Mouse (Mus musculus) hindbrain, embryonic 16.5 days (tissue): ENCODE measurements around the gene Hgf. TPM values are rescaled to one million over a fixed set of nuclear protein-coding genes. Genes with fewer than 3 reads are reported as not detected.

Experiments
- ATAC-seq: fragments of 200-750 bp; cut with Nextera tagmentation; 2 replicates; pipeline ENCODE4 v1.8.0; 2017; ENCODE audit warnings: moderate TSS enrichment, moderate library complexity
- H3K27ac ChIP-seq: fragments of 300-500 bp; sonication (generic); 2 replicates; pipeline ENCODE4 v1.5.1; 2014; ENCODE audit warnings: low read depth, mild to moderate bottlenecking, control low read depth, low read length, moderate library complexity
- H3K27me3 ChIP-seq: fragments of 300-500 bp; sonication (generic); replicated peaks from 2 replicates; pipeline ENCODE4 v1.6.1; 2014; ENCODE audit warnings: low read length; ENCODE audit not compliant: control insufficient read depth, insufficient read depth
- H3K36me3 ChIP-seq: fragments of 300-500 bp; sonication (generic); 2 replicates; pipeline ENCODE4 v1.6.1; 2014; ENCODE audit warnings: mild to moderate bottlenecking, low read length, moderate library complexity, mixed read lengths; ENCODE audit not compliant: control insufficient read depth, insufficient read depth
- H3K4me1 ChIP-seq: fragments of 300-500 bp; sonication (generic); 2 replicates; pipeline ENCODE4 v1.6.1; 2014; ENCODE audit warnings: low read depth, low read length; ENCODE audit not compliant: control insufficient read depth, insufficient read depth
- H3K4me2 ChIP-seq: fragments of 300-500 bp; sonication (generic); 2 replicates; pipeline ENCODE4 v1.6.1; 2014; ENCODE audit warnings: mild to moderate bottlenecking, low read length, control low read depth, moderate library complexity
- H3K4me3 ChIP-seq: fragments of 300-500 bp; sonication (generic); 2 replicates; pipeline ENCODE4 v1.5.1; 2014; ENCODE audit warnings: mild to moderate bottlenecking, low read length, control low read depth, moderate library complexity
- H3K9ac ChIP-seq: fragments of 300-500 bp; sonication (generic); 2 replicates; pipeline ENCODE4 v1.6.1; 2014; ENCODE audit warnings: low read depth, mild to moderate bottlenecking, control low read depth, low read length, moderate library complexity
- H3K9me3 ChIP-seq: fragments of 300-500 bp; sonication (generic); 2 replicates; pipeline ENCODE4 v1.6.1; 2014; ENCODE audit warnings: mild to moderate bottlenecking, low read length, moderate library complexity; ENCODE audit not compliant: control insufficient read depth
- WGBS: fragments of 180-500 bp; shearing (Covaris S2); extraction: QIAGEN DNeasy Blood & Tissue Kit; methylation state at CpG from one replicate; pipeline ENCODE4 v1.1.7; 2014; 5-methylcytosine and 5-hydroxymethylcytosine counted together
- polyA plus RNA-seq: library from polyadenylated mRNA; unstranded; fragments of >200 nt; fragmentation: Nextera tagmentation; extraction: Ambion mirVana; gene quantifications from 2 replicates; pipeline ENCODE4 v1.2.1, GENCODE M21; 2015

The Hgf gene
- polyA plus RNA-seq, 1 experiment from 2014 or later: 0.48 TPM

DNA sequence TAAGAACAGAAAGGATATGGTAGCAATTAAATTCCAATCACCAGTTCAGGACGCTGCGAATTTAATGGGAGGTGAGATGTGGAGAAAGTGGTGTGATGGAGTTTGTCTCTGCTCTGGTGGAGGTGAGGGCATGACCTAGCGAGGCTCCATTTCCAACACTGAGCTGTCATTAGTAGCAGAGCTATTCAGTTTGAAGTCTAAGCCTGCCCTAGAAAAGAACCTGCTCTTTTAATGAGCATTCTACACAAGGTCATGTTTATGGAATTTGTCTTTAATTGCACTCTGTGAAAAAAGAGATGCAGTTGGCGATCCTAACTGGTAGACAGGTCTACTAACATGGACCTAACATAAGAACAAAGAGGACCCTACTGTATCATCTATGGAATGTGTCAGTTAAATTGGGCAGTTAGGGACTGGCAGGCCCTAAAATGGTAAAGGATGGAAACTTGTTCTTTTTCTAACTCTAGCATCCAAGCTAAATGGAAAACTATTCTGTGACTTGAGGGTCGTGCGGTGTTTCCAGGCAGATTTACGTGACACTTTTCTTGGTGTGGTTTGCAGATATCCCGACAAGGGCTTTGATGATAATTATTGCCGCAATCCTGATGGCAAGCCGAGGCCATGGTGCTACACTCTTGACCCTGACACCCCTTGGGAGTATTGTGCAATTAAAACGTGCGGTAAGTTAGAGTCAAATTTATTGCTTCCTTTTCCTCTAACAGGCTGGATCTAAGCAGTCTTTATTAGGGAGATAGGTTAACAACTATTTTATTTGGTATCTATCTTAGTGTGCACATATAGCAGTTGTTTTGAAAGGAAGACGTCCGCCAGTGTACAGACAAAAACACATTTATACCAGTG lies 24.8 kb downstream of the Hgf start:
- ATAC-seq: no peak
- 79% methylated on average over 14 of the region's 14 CpGs for WGBS
- no peaks in the 10 kb centered on the region for H3K4me1 ChIP-seq
- H3K9ac ChIP-seq: no peak overlapping the region
- no peaks in the 10 kb centered on the region for H3K27me3 ChIP-seq
- no peak overlapping the region for H3K4me3 ChIP-seq
- no peaks in the 10 kb centered on the region for H3K36me3 ChIP-seq
- H3K4me2 ChIP-seq: no peak overlapping the region
- no peaks in the 10 kb centered on the region for H3K9me3 ChIP-seq
- H3K27ac ChIP-seq: no peak overlapping the region

DNA sequence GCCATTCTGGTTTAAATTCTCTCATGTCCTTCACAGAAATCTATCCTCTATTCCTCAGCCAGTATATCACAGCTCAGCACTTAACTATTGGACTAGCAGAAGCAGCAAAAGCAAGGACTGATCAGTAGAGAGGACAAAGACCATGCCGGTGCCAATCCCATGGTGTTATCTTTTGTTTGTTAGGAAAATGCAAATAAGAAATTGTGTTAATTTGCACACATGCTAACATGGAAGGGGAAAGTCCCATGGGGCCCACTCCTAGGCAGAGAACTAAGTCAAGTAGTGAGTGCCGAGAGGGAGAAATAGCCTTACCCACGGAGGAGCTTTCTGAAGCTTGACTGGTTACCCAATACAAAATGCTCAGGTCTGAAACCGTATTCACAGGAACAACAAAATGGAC lies 42.4 kb downstream of the Hgf start:
- Histone ChIP-seq H3K36me3 (no peaks in the 10 kb centered on the region), H3K4me1 (no peaks in the 10 kb centered on the region), H3K9ac (no peak overlapping the region), H3K9me3 (no peaks in the 10 kb centered on the region), H3K4me3 (no peak overlapping the region), H3K4me2 (no peak overlapping the region), H3K27ac (no peak overlapping the region), H3K27me3 (no peaks in the 10 kb centered on the region)
- 50% methylated on average over 4 of the region's 4 CpGs for WGBS
- no peak for ATAC-seq

DNA sequence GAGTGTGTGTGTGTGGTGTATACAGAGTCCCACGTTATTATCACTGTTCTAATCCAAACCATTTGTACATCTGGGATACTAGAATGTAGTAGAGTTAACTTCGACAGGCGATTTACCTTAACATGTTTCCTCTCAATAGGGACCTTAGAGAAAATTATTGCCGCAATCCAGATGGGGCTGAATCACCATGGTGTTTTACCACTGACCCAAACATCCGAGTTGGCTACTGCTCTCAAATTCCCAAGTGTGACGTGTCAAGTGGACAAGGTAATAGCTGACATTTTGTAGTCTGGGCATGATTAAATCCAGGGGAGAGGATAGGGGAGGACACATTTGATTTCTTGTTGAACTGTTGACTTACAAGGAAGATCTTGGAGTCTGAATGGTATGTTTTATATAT lies 44.7 kb downstream of the Hgf start:
- H3K27me3 ChIP-seq: no peaks in the 10 kb centered on the region
- H3K9ac ChIP-seq: no peak overlapping the region
- no peak overlapping the region for H3K4me3 ChIP-seq
- no peak overlapping the region for H3K4me2 ChIP-seq
- no peaks in the 10 kb centered on the region for H3K4me1 ChIP-seq
- H3K9me3 ChIP-seq: no peaks in the 10 kb centered on the region
- 70% methylated on average over 6 of the region's 6 CpGs for WGBS
- no peak overlapping the region for H3K27ac ChIP-seq
- no peaks in the 10 kb centered on the region for H3K36me3 ChIP-seq
- ATAC-seq: no peak

DNA sequence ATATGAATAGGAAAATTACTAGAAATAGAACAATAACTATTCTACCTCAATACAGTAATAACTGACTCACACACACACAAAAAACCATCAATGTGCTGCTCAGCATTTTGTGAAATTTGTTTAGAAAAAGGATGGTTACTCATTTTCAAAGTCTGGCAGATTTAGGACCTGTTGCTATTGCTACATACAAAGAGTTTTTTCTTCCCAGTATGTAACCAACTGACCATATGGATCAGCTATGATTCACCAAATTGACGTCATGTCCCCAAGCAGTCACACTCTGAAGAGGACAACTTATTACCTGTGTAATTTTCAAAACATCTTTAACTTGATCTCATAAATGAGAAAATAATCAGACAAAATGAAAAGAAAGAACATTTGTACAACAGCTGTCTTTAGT lies 48.2 kb downstream of the Hgf start:
- H3K4me2 ChIP-seq: no peak overlapping the region
- H3K27ac ChIP-seq: no peak overlapping the region
- H3K4me1 ChIP-seq: no peaks in the 10 kb centered on the region
- no peaks in the 10 kb centered on the region for H3K36me3 ChIP-seq
- H3K4me3 ChIP-seq: no peak overlapping the region
- no peaks in the 10 kb centered on the region for H3K27me3 ChIP-seq
- 88% methylated on average over 1 of the region's 1 CpGs for WGBS
- no peak overlapping the region for H3K9ac ChIP-seq
- no peak for ATAC-seq
- no peaks in the 10 kb centered on the region for H3K9me3 ChIP-seq

DNA sequence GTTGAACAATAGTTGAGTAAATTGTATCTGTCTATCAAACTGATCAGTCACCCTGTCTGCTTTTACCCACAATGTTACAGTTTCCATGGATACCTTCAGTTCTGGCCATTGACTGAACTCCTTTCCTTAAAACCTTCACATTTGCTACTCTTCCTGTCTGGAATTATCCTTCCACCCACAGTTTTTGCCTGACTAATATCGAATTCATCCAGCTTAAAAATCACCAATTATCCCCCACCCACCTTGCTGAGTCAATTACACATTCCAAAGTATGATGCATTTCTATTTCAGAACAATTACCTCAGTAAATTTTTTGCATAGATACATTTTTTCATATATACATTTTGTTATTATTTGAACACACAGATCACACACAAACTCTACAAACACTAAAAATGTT lies 79.7 kb downstream of the Hgf start:
- H3K4me2 ChIP-seq: no peak overlapping the region
- no peaks in the 10 kb centered on the region for H3K36me3 ChIP-seq
- WGBS: 78% methylated on average over 1 of the region's 1 CpGs

DNA sequence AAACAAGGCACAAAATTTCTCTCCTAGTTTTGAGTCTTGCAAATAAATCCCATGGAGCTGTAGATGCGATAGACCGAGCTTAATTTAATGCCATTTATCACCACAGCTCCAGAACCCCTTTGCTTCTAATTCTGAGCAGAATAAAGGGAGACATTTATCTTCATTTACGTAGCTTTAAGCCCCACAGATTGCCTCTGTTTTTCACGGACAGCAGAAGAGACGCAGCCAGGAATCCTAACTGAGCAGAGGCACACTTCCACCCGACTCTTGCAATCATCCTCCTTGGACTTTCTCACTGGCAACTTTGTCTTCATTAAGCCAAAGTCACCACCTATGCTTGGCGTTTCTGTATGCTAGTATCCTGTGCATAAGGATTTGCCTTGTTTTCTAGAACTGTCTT lies 93.1 kb downstream of the Hgf start:
- H3K27ac ChIP-seq: no peak overlapping the region
- no peaks in the 10 kb centered on the region for H3K36me3 ChIP-seq
- no peak overlapping the region for H3K9ac ChIP-seq
- no peaks in the 10 kb centered on the region for H3K9me3 ChIP-seq
- H3K27me3 ChIP-seq: no peaks in the 10 kb centered on the region
- H3K4me1 ChIP-seq: no peaks in the 10 kb centered on the region
- no peak overlapping the region; the same call in 1 of the 2 replicates for H3K4me3 ChIP-seq
- 54% methylated on average over 7 of the region's 7 CpGs for WGBS
- peak overlapping the region; percentile 39 for H3K4me2 ChIP-seq
- ATAC-seq: peak; percentile 80

More for the DNA sequence above, 79.7 kb downstream of the Hgf start:
- Histone ChIP-seq H3K9ac (no peak overlapping the region), H3K4me3 (no peak overlapping the region), H3K27ac (no peak overlapping the region), H3K9me3 (no peaks in the 10 kb centered on the region), H3K27me3 (no peaks in the 10 kb centered on the region), H3K4me1 (no peaks in the 10 kb centered on the region)
- ATAC-seq: no peak

DNA sequence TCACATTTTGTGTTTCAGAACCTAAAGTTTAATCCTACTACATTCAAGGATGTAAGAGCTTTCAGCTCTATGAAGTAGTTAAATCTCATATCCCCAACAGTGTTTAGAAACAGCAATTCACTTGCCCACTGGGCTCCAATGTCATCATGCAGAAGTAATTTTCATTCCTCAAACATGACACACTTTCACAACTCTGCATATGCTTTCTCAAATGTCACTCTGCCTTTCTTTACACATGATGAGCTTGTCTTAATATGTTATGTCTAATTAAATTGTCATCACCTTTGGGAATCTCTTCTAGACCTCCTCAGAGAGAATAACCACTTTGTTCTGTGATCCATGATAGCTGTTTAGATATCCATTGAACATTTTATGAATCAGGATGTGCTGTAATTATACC lies 94.4 kb downstream of the Hgf start:
- H3K4me2 ChIP-seq: no peak overlapping the region
- no peaks in the 10 kb centered on the region for H3K4me1 ChIP-seq
- no peaks in the 10 kb centered on the region for H3K27me3 ChIP-seq
- H3K4me3 ChIP-seq: no peak overlapping the region
- H3K36me3 ChIP-seq: no peaks in the 10 kb centered on the region
- no peak overlapping the region for H3K27ac ChIP-seq
- no peak overlapping the region for H3K9ac ChIP-seq
- H3K9me3 ChIP-seq: no peaks in the 10 kb centered on the region
- ATAC-seq: no peak; the same call in 1 of the 2 replicates

DNA sequence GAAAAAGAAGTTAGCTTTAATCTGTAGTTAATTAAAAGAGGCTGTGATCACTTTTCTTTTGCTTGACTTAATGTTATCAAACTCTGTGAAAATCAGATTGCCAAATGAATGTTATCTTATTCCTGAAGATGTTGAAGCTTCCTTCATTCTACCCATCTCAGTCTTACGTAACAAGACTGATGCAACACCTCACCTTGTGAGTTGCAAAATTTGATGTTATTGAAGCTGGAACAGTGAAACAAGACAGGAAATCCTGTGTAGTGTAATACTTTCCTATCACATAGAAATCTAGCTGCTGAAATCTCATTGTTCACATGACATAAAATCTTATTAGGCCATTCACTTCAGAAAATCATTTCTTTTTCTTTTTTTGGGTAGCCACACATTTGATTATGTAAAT lies 96.9 kb downstream of the Hgf start:
- Histone ChIP-seq H3K9ac (no peak overlapping the region), H3K36me3 (no peaks in the 10 kb centered on the region), H3K9me3 (no peaks in the 10 kb centered on the region), H3K27ac (no peak overlapping the region), H3K4me1 (no peaks in the 10 kb centered on the region), H3K4me2 (no peak overlapping the region), H3K4me3 (no peak overlapping the region), H3K27me3 (no peaks in the 10 kb centered on the region)
- no peak for ATAC-seq
- whole genome bisulfite sequencing: 93% methylated on average over 1 of the region's 1 CpGs

DNA sequence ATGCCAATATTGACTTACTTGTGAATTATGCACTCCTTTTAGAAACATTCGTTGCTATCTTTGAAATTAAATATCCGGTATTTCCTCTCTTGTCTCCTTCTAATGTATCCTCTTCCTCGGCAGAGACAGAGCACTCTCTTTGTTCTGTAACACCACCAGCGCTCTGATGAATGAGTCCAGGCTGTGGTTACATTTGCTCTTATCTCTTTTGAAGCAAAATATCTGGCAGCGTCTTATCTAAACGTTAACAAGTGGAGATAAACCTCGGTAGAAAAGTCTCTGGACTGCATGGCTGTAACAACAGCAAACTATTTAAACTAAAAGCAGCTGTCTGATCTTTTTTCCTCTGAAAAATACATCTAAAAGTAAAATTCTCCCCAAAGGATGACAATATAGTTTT lies 100.7 kb downstream of the Hgf start:
- H3K9me3 ChIP-seq: no peaks in the 10 kb centered on the region
- no peak for ATAC-seq
- 64% methylated on average over 7 of the region's 7 CpGs for WGBS
- H3K4me2 ChIP-seq: no peak overlapping the region
- no peaks in the 10 kb centered on the region for H3K27me3 ChIP-seq
- H3K9ac ChIP-seq: no peak overlapping the region
- no peak overlapping the region for H3K4me3 ChIP-seq
- H3K36me3 ChIP-seq: no peaks in the 10 kb centered on the region
- H3K27ac ChIP-seq: no peak overlapping the region
- H3K4me1 ChIP-seq: no peaks in the 10 kb centered on the region
